Mouse (Mus musculus): ENCODE measurements around the gene Etnk2. TPM values are rescaled to one million over a fixed set of nuclear protein-coding genes. Genes with fewer than 3 reads are reported as not detected.

Etnk2 gene
- polyA plus RNA-seq, 1 experiment from 2014 or later: 21.6 TPM

GRCm38 (mm10) chr1:133415086-133415485 lies 51.7 kb downstream of the Etnk2 start:
- H3K9ac ChIP-seq (replicated peaks; ENCODE audit: low read depth, low read length): no peak overlapping the region
- H3K27ac ChIP-seq (ENCODE audit: low read depth, low read length): no peak overlapping the region
- H3K4me2 ChIP-seq (ENCODE audit: low read depth, low read length): no peak overlapping the region
- peaks cover 12% of the 10 kb centered on the region for H3K4me1 ChIP-seq (ENCODE audit: control insufficient read depth, insufficient read depth, low read length)
- 62% methylated on average over 7 of the region's 7 CpGs for WGBS
- no peak overlapping the region for H3K4me3 ChIP-seq (ENCODE audit: low read depth, low read length)
- H3K36me3 ChIP-seq (ENCODE audit: control insufficient read depth, insufficient read depth, low read length): no peaks in the 10 kb centered on the region
- no peaks in the 10 kb centered on the region for H3K9me3 ChIP-seq (ENCODE audit: control insufficient read depth, low read length)
- H3K27me3 ChIP-seq (ENCODE audit: control insufficient read depth, insufficient read depth, low read length): no peaks in the 10 kb centered on the region
- ATAC-seq (ENCODE audit: low read depth): no peak

- no peak overlapping the region for H3K9ac ChIP-seq (replicated peaks; ENCODE audit: low read depth, low read length)
- H3K4me3 ChIP-seq (ENCODE audit: low read depth, low read length): no peak overlapping the region
- H3K9me3 ChIP-seq (ENCODE audit: control insufficient read depth, low read length): no peaks in the 10 kb centered on the region
- no peak for ATAC-seq (ENCODE audit: low read depth)
- H3K27ac ChIP-seq (ENCODE audit: low read depth, low read length): no peak overlapping the region
- H3K4me1 ChIP-seq (ENCODE audit: control insufficient read depth, insufficient read depth, low read length): peaks cover 12% of the 10 kb centered on the region
- H3K27me3 ChIP-seq (ENCODE audit: control insufficient read depth, insufficient read depth, low read length): no peaks in the 10 kb centered on the region
- no peak overlapping the region for H3K4me2 ChIP-seq (ENCODE audit: low read depth, low read length)
- WGBS: 75% methylated on average over 6 of the region's 6 CpGs
- no peaks in the 10 kb centered on the region for H3K36me3 ChIP-seq (ENCODE audit: control insufficient read depth, insufficient read depth, low read length)
These were observed 52.1 kb downstream of the Etnk2 start for GRCm38 (mm10) chr1:133415505-133415904.

- Histone ChIP-seq H3K9ac (replicated peaks; ENCODE audit: low read depth, low read length) (no peak overlapping the region), H3K27ac (ENCODE audit: low read depth, low read length) (no peak overlapping the region), H3K9me3 (ENCODE audit: control insufficient read depth, low read length) (no peaks in the 10 kb centered on the region), H3K4me2 (ENCODE audit: low read depth, low read length) (no peak overlapping the region), H3K36me3 (ENCODE audit: control insufficient read depth, insufficient read depth, low read length) (no peaks in the 10 kb centered on the region), H3K27me3 (ENCODE audit: control insufficient read depth, insufficient read depth, low read length) (no peaks in the 10 kb centered on the region), H3K4me1 (ENCODE audit: control insufficient read depth, insufficient read depth, low read length) (peaks cover 12% of the 10 kb centered on the region), H3K4me3 (ENCODE audit: low read depth, low read length) (no peak overlapping the region)
- WGBS: 95% methylated on average over 7 of the region's 7 CpGs
- ATAC-seq (ENCODE audit: low read depth): no peak
These were observed 53.1 kb downstream of the Etnk2 start for GRCm38 (mm10) chr1:133416472-133416871.

GRCm38 (mm10) chr1:133417113-133417512 lies 53.7 kb downstream of the Etnk2 start:
- 75% methylated on average over 3 of the region's 3 CpGs for WGBS
- Histone ChIP-seq H3K9me3 (ENCODE audit: control insufficient read depth, low read length) (no peaks in the 10 kb centered on the region), H3K4me3 (ENCODE audit: low read depth, low read length) (no peak overlapping the region), H3K9ac (replicated peaks; ENCODE audit: low read depth, low read length) (no peak overlapping the region), H3K4me1 (ENCODE audit: control insufficient read depth, insufficient read depth, low read length) (peaks cover 13% of the 10 kb centered on the region), H3K27ac (ENCODE audit: low read depth, low read length) (no peak overlapping the region), H3K4me2 (ENCODE audit: low read depth, low read length) (no peak overlapping the region), H3K27me3 (ENCODE audit: control insufficient read depth, insufficient read depth, low read length) (no peaks in the 10 kb centered on the region), H3K36me3 (ENCODE audit: control insufficient read depth, insufficient read depth, low read length) (no peaks in the 10 kb centered on the region)
- no peak for ATAC-seq (ENCODE audit: low read depth)

- Histone ChIP-seq H3K4me3 (ENCODE audit: low read depth, low read length) (no peak overlapping the region), H3K4me1 (ENCODE audit: control insufficient read depth, insufficient read depth, low read length) (peaks cover 17% of the 10 kb centered on the region), H3K36me3 (ENCODE audit: control insufficient read depth, insufficient read depth, low read length) (no peaks in the 10 kb centered on the region), H3K27ac (ENCODE audit: low read depth, low read length) (no peak overlapping the region), H3K9ac (replicated peaks; ENCODE audit: low read depth, low read length) (no peak overlapping the region), H3K27me3 (ENCODE audit: control insufficient read depth, insufficient read depth, low read length) (no peaks in the 10 kb centered on the region), H3K9me3 (ENCODE audit: control insufficient read depth, low read length) (no peaks in the 10 kb centered on the region), H3K4me2 (ENCODE audit: low read depth, low read length) (peak overlapping the region; percentile 55; the same call in 1 of the 2 replicates)
- no peak for ATAC-seq (ENCODE audit: low read depth)
- 83% methylated on average over 1 of the region's 1 CpGs for WGBS
These were observed 54.2 kb downstream of the Etnk2 start for GRCm38 (mm10) chr1:133417539-133417938.

- Histone ChIP-seq H3K9ac (replicated peaks; ENCODE audit: low read depth, low read length) (peak overlapping the region; percentile 53), H3K4me2 (ENCODE audit: low read depth, low read length) (peak overlapping the region; percentile 55), H3K27me3 (ENCODE audit: control insufficient read depth, insufficient read depth, low read length) (no peaks in the 10 kb centered on the region), H3K9me3 (ENCODE audit: control insufficient read depth, low read length) (no peaks in the 10 kb centered on the region), H3K36me3 (ENCODE audit: control insufficient read depth, insufficient read depth, low read length) (no peaks in the 10 kb centered on the region), H3K4me3 (ENCODE audit: low read depth, low read length) (peak overlapping the region; percentile 21), H3K4me1 (ENCODE audit: control insufficient read depth, insufficient read depth, low read length) (peaks cover 18% of the 10 kb centered on the region), H3K27ac (ENCODE audit: low read depth, low read length) (no peak overlapping the region)
- WGBS: 18% methylated on average over 28 of the region's 28 CpGs
- no peak for ATAC-seq (ENCODE audit: low read depth)
These were observed 54.9 kb downstream of the Etnk2 start for GRCm38 (mm10) chr1:133418164-133418800.

GRCm38 (mm10) chr1:133419178-133419834 lies 55.9 kb downstream of the Etnk2 start:
- Histone ChIP-seq H3K9me3 (ENCODE audit: control insufficient read depth, low read length) (no peaks in the 10 kb centered on the region), H3K27ac (ENCODE audit: low read depth, low read length) (no peak overlapping the region), H3K36me3 (ENCODE audit: control insufficient read depth, insufficient read depth, low read length) (no peaks in the 10 kb centered on the region), H3K9ac (replicated peaks; ENCODE audit: low read depth, low read length) (no peak overlapping the region), H3K4me2 (ENCODE audit: low read depth, low read length) (no peak overlapping the region; the same call in 1 of the 2 replicates), H3K4me3 (ENCODE audit: low read depth, low read length) (no peak overlapping the region), H3K4me1 (ENCODE audit: control insufficient read depth, insufficient read depth, low read length) (peaks cover 18% of the 10 kb centered on the region), H3K27me3 (ENCODE audit: control insufficient read depth, insufficient read depth, low read length) (no peaks in the 10 kb centered on the region)
- 76% methylated on average over 3 of the region's 3 CpGs for WGBS
- no peak for ATAC-seq (ENCODE audit: low read depth)

- WGBS: 36% methylated on average over 3 of the region's 3 CpGs
- Histone ChIP-seq H3K9me3 (ENCODE audit: control insufficient read depth, low read length) (no peaks in the 10 kb centered on the region), H3K4me2 (ENCODE audit: low read depth, low read length) (no peak overlapping the region), H3K4me3 (ENCODE audit: low read depth, low read length) (no peak overlapping the region), H3K27me3 (ENCODE audit: control insufficient read depth, insufficient read depth, low read length) (no peaks in the 10 kb centered on the region), H3K4me1 (ENCODE audit: control insufficient read depth, insufficient read depth, low read length) (peaks cover 16% of the 10 kb centered on the region), H3K9ac (replicated peaks; ENCODE audit: low read depth, low read length) (no peak overlapping the region), H3K36me3 (ENCODE audit: control insufficient read depth, insufficient read depth, low read length) (no peaks in the 10 kb centered on the region), H3K27ac (ENCODE audit: low read depth, low read length) (no peak overlapping the region)
- no peak for ATAC-seq (ENCODE audit: low read depth)
These were observed 57.1 kb downstream of the Etnk2 start for GRCm38 (mm10) chr1:133420491-133420890.

GRCm38 (mm10) chr1:133421061-133421460 lies 57.7 kb downstream of the Etnk2 start:
- Histone ChIP-seq H3K36me3 (ENCODE audit: control insufficient read depth, insufficient read depth, low read length) (no peaks in the 10 kb centered on the region), H3K4me2 (ENCODE audit: low read depth, low read length) (no peak overlapping the region), H3K27ac (ENCODE audit: low read depth, low read length) (no peak overlapping the region), H3K9ac (replicated peaks; ENCODE audit: low read depth, low read length) (no peak overlapping the region), H3K4me1 (ENCODE audit: control insufficient read depth, insufficient read depth, low read length) (peaks cover 16% of the 10 kb centered on the region), H3K27me3 (ENCODE audit: control insufficient read depth, insufficient read depth, low read length) (no peaks in the 10 kb centered on the region), H3K4me3 (ENCODE audit: low read depth, low read length) (no peak overlapping the region), H3K9me3 (ENCODE audit: control insufficient read depth, low read length) (no peaks in the 10 kb centered on the region)
- 24% methylated on average over 2 of the region's 2 CpGs for WGBS
- ATAC-seq (ENCODE audit: low read depth): no peak
